ENCODE assay signal across 8 mouse cellular contexts in the genomic region with DNA sequence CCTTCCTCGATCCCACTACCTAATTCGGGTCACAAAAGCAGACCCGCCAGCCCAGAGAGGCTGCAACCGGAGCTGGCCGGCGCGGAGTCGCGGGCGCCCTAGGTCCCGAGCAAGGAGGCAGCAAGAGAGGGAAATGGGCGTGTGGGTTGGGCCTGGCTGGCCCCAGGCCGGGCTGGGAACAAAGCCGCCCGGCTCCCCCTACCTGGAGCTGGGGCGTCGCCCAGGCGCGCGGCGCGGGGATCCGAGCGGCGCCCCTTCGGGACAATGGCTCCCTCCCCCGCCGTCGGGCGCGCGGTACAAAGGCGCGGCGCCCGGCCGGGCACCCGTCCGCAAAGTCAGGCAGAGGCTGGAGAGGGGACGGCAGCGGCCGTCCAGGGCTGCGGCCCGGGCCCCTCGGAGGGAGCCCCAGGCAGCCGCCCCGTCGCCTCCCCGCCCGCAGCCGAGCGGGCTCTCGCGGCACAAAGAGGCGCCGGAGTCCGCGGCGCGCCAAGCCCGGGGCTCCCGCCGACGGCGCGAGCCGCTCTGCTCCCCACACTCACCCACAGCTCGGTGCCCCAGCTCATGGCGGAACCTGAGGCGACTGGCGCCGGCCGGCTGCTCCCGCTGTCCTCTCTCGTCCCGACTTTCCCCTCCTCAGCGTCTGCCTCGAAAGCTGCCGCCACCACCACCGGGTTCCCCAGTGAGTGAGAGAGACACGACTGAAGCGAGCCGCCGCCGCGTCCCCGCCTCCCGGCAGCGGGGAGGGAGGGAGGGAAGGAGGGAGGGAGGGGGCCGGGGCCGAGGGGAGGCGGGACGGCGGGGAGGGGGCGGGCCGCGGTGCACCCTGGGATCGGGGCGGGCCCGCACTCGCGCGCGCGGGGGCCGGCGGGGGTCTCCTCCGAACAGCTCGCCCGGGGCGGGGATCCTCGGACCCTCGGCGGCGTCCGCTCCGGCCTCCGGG. TPM values are rescaled to one million over a fixed set of nuclear protein-coding genes. Genes with fewer than 3 reads are reported as not detected.
DNase-seq lines count a peak whose midpoint lies in the region; ATAC-seq and TF ChIP-seq lines count a peak whose summit lies in the region.

A gene (minus strand): TSS at position 725 of the 940 bp plus-strand sequence.

- peaks cover 27% of the 10 kb centered on the region for H3K4me1 ChIP-seq in forebrain, embryonic 12.5 days
- H3K4me1 ChIP-seq in liver, postnatal 0 days (ENCODE audit: insufficient read depth), result peaks cover 5% of the 10 kb centered on the region
- H3K4me1 ChIP-seq in neural tube, embryonic 15.5 days, result peaks cover 38% of the 10 kb centered on the region

- peak; percentile 87 for ATAC-seq in forebrain, embryonic 12.5 days (ENCODE audit: low FRiP score)
- ATAC-seq in liver, postnatal 0 days, result peak; percentile 80
- ATAC-seq in neural tube, embryonic 15.5 days (ENCODE audit: low FRiP score), result peak; percentile 85

- intact Hi-C loops in heart, postnatal 10 days (cut with DNase I), result loop anchor here (1.0 to 5.0 kb wide), 2 partner anchors 19 to 112 kb away; no protein-coding TSS in a partner anchor

- DNase-seq in 416B (ENCODE audit: low read depth), result peak; percentile 77
- DNase-seq in adrenal gland, postnatal 10 days, result peak; percentile 90
- DNase-seq in heart, postnatal 10 days, result peak; percentile 85 to 86
- DNase-seq in kidney, postnatal 4 days, result peak; percentile 87 to 92
- peak; percentile 80 for DNase-seq in liver, postnatal 0 days
- peak; percentile 70 for DNase-seq in thymus, postnatal 14 days

- peak within 1 kb of the TSS; percentile 83 for H3K4me2 ChIP-seq in forebrain, embryonic 12.5 days
- H3K4me2 ChIP-seq in liver, postnatal 0 days (ENCODE audit: low read depth, low read length), result peak within 1 kb of the TSS; percentile 80
- peak within 1 kb of the TSS; percentile 88 for H3K4me2 ChIP-seq in neural tube, embryonic 15.5 days

- peak within 1 kb of the TSS; percentile 99 for H3K27ac ChIP-seq in forebrain, embryonic 12.5 days
- peak within 1 kb of the TSS; percentile 95 for H3K27ac ChIP-seq in liver, postnatal 0 days (ENCODE audit: low read depth)
- H3K27ac ChIP-seq in neural tube, embryonic 15.5 days (replicated peaks), result peak within 1 kb of the TSS; percentile 99

- WGBS in forebrain, embryonic 12.5 days, result 1% methylated on average over 86 of the region's 118 CpGs
- WGBS in liver, postnatal 0 days (ENCODE audit: insufficient replicate concordance), result 2% methylated on average over 88 of the region's 118 CpGs
- WGBS in neural tube, embryonic 15.5 days, result under 1% methylated on average over 69 of the region's 118 CpGs

- no peaks in the 10 kb centered on the region for H3K9me3 ChIP-seq in forebrain, embryonic 12.5 days
- H3K9me3 ChIP-seq in liver, postnatal 0 days (ENCODE audit: low read length), result no peaks in the 10 kb centered on the region
- no peaks in the 10 kb centered on the region for H3K9me3 ChIP-seq in neural tube, embryonic 15.5 days (replicated peaks)

- H3K9ac ChIP-seq in forebrain, embryonic 12.5 days, result peak within 1 kb of the TSS; percentile 99
- peak within 1 kb of the TSS; percentile 79 for H3K9ac ChIP-seq in liver, postnatal 0 days (replicated peaks)
- peak within 1 kb of the TSS; percentile 100 for H3K9ac ChIP-seq in neural tube, embryonic 15.5 days (replicated peaks)

- peak within 1 kb of the TSS; percentile 95 for H3K4me3 ChIP-seq in forebrain, embryonic 12.5 days (replicated peaks)
- H3K4me3 ChIP-seq in liver, postnatal 0 days (ENCODE audit: low read depth, low read length), result peak within 1 kb of the TSS; percentile 81
- peak within 1 kb of the TSS; percentile 96 for H3K4me3 ChIP-seq in neural tube, embryonic 15.5 days (replicated peaks)

- TF ChIP-seq EP300 in liver, postnatal 0 days (IDR thresholded peaks at IDR 0.05; ENCODE audit: low read depth), result no peak

- no peaks in the 10 kb centered on the region for H3K36me3 ChIP-seq in forebrain, embryonic 12.5 days (replicated peaks)
- H3K36me3 ChIP-seq in liver, postnatal 0 days (replicated peaks; ENCODE audit: insufficient read depth, low read length), result no peaks in the 10 kb centered on the region
- no peaks in the 10 kb centered on the region for H3K36me3 ChIP-seq in neural tube, embryonic 15.5 days

- no peak for TF ChIP-seq CTCF in liver, postnatal 0 days (IDR thresholded peaks at IDR 0.05; ENCODE audit: low read depth)

- H3K27me3 ChIP-seq in forebrain, embryonic 12.5 days, result no peaks in the 10 kb centered on the region
- H3K27me3 ChIP-seq in liver, postnatal 0 days (ENCODE audit: insufficient read depth, low read length), result peaks cover 4% of the 10 kb centered on the region; the same call in 1 of the 2 replicates
- no peaks in the 10 kb centered on the region for H3K27me3 ChIP-seq in neural tube, embryonic 15.5 days (replicated peaks)

RNA-seq across cellular contexts. Expression of the gene that starts here (rescaled TPM):
- 10 to 100 TPM; 26.4 to 29.3 TPM for total RNA-seq in adrenal gland, postnatal 10 days (2021)
- 133 and 146 TPM in 2 replicates for polyA plus RNA-seq in forebrain, embryonic 12.5 days (2016; fragmentation: Nextera tagmentation; extraction: Ambion mirVana)
- 10 to 100 TPM; 49.0 to 52.7 TPM for total RNA-seq in heart, postnatal 10 days (2021)
- polyA plus RNA-seq in liver, postnatal 0 days (2015; fragmentation: Nextera tagmentation; extraction: Ambion mirVana), result 4.0 and 4.4 TPM in 2 replicates
- polyA plus RNA-seq in neural tube, embryonic 15.5 days (2015; fragmentation: Nextera tagmentation; extraction: Ambion mirVana), result 135 and 147 TPM in 2 replicates

Comparison
In these comparisons a context has a peak if more than half of its experiments do, and no peak if none do; other contexts are left out.
1. Peak in every context shown above with its lines: DNase-seq, ATAC-seq, H3K4me3 ChIP-seq and H3K27ac ChIP-seq.
2. RNA of the gene that starts here (polyA plus RNA-seq): 135 to 147 TPM in neural tube, embryonic 15.5 days and 133 to 146 TPM in forebrain, embryonic 12.5 days; 4.0 to 4.4 TPM in liver, postnatal 0 days; every median in the first group is over 10 times any median in the second.